8 mouse cellular contexts compared by ENCODE assay signal in genomic region chr5:65002940-65003824, GRCm38 (mm10). TPM values are rescaled to one million over a fixed set of nuclear protein-coding genes. Genes with fewer than 3 reads are reported as not detected.
DNase-seq lines count a peak whose midpoint lies in the region; ATAC-seq and TF ChIP-seq lines count a peak whose summit lies in the region.

No protein-coding gene starts in this region.

- H3K36me3 ChIP-seq in kidney, adult 2 months (ENCODE audit: control insufficient read depth, insufficient read depth, low read length): no peaks in the 10 kb centered on the region
- H3K36me3 ChIP-seq in forebrain, embryonic 12.5 days (replicated peaks): no peaks in the 10 kb centered on the region

- H3K9ac ChIP-seq in forebrain, embryonic 12.5 days: no peak overlapping the region

- 0 out of 2 replicates have a peak overlapping the region, but pooled peaks have one; percentile 3 for H3K27ac ChIP-seq in kidney, adult 2 months (ENCODE audit: insufficient read depth, low read depth, low read length)
- H3K27ac ChIP-seq in forebrain, embryonic 12.5 days: peak overlapping the region; percentile 4; the same call in 1 of the 2 replicates

- H3K4me2 ChIP-seq in forebrain, embryonic 12.5 days: no peak overlapping the region

- H3K4me3 ChIP-seq in kidney, adult 2 months (ENCODE audit: insufficient read depth, low read depth, low read length): no peak overlapping the region
- H3K4me3 ChIP-seq in forebrain, embryonic 12.5 days (replicated peaks): no peak overlapping the region

- peaks cover 3% of the 10 kb centered on the region; the same call in 1 of the 2 replicates for H3K4me1 ChIP-seq in kidney, adult 2 months (ENCODE audit: control insufficient read depth, insufficient read depth, low read length)
- peaks cover 12% of the 10 kb centered on the region for H3K4me1 ChIP-seq in forebrain, embryonic 12.5 days

- no peak for TF ChIP-seq CTCF in kidney, adult 2 months (conservative IDR thresholded peaks at IDR 0.05; ENCODE audit: insufficient read depth, insufficient read length, low read depth, low read length)

- no peak for TF ChIP-seq POLR2A in kidney, adult 2 months (IDR thresholded peaks at IDR 0.05; ENCODE audit: low read depth, low read length)

- peak; percentile 51 for DNase-seq in kidney, adult 2 months
- no peak for DNase-seq in kidney, postnatal 10 days
- DNase-seq in NIH3T3 (ENCODE audit: low read depth): peak; percentile 15
- DNase-seq in ovary, postnatal 10 days (ENCODE audit: low spot score): no peak
- no peak for DNase-seq in thymus, postnatal 25 days
- no peak for DNase-seq in adrenal gland, postnatal 36 days

- ATAC-seq in forebrain, embryonic 12.5 days (ENCODE audit: low FRiP score): 0 out of 2 replicates have a peak, but pooled peaks have one; percentile 51
- ATAC-seq in megakaryocyte, adult 5-6 weeks (ENCODE audit: poor library complexity, severe bottlenecking): peak; percentile 56

- H3K9me3 ChIP-seq in forebrain, embryonic 12.5 days: no peaks in the 10 kb centered on the region

- 44% methylated on average over 10 of the region's 10 CpGs for WGBS in kidney, adult 2 months
- 61% methylated on average over 10 of the region's 10 CpGs for WGBS in forebrain, embryonic 12.5 days

- H3K27me3 ChIP-seq in kidney, adult 2 months (replicated peaks; ENCODE audit: control insufficient read depth, insufficient read depth, low read length): no peaks in the 10 kb centered on the region
- no peaks in the 10 kb centered on the region for H3K27me3 ChIP-seq in forebrain, embryonic 12.5 days

RNA-seq across cellular contexts. Expression of gene Fam114a1, which starts 33.3 kb away (rescaled TPM):
- 7.7 and 8.8 TPM in 2 replicates for polyA plus RNA-seq in kidney, adult 2 months (2012; rRNA removed)
- 9.6 and 15.0 TPM in 2 replicates for polyA plus RNA-seq in forebrain, embryonic 12.5 days (2016; fragmentation: Nextera tagmentation; extraction: Ambion mirVana)
- 5.8 and 6.4 TPM in 2 replicates for total RNA-seq in megakaryocyte, adult 5-6 weeks (2015)
- total RNA-seq in megakaryocyte, adult 5-6 weeks (2017): 10.0 and 13.5 TPM in 2 replicates
- total RNA-seq in adrenal gland, postnatal 36 days (2021): 10 to 100 TPM; 23.9 to 25.0 TPM

RNA-seq across cellular contexts. Expression of gene Tlr6, which starts 43.3 kb away (rescaled TPM):
- polyA plus RNA-seq in kidney, adult 2 months (2012; rRNA removed): 0.33 and 0.41 TPM in 2 replicates
- 0.32 TPM in 2 replicates for polyA plus RNA-seq in forebrain, embryonic 12.5 days (2016; fragmentation: Nextera tagmentation; extraction: Ambion mirVana)
- 14.0 and 14.2 TPM in 2 replicates for total RNA-seq in megakaryocyte, adult 5-6 weeks (2015)
- total RNA-seq in megakaryocyte, adult 5-6 weeks (2017): 8.7 and 10.6 TPM in 2 replicates
- total RNA-seq in adrenal gland, postnatal 36 days (2021): 1 to 10 TPM; 1.4 to 1.8 TPM

Comparison
In these comparisons a context has a peak if more than half of its experiments do, and no peak if none do; other contexts are left out.
1. DNase-seq: peak in kidney, adult 2 months (single experiment) and NIH3T3 (single experiment); none in kidney, postnatal 10 days (single experiment), ovary, postnatal 10 days (single experiment), thymus, postnatal 25 days (single experiment) and adrenal gland, postnatal 36 days (0 of 2).